Mouse (Mus musculus) common myeloid progenitor, adult 5-6 weeks (primary cell): ENCODE data around the gene Gm11992. TPM values are rescaled to one million over a fixed set of nuclear protein-coding genes. Genes with fewer than 3 reads are reported as not detected.
A peak's percentile ranks its signal among the peaks of the same experiment; 100 is the strongest.

Source experiments
- ATAC-seq: replicated peaks from 2 replicates; pipeline ENCODE4 v1.8.0; 2016; ENCODE audit warnings: low read depth, mild to moderate bottlenecking, moderate TSS enrichment, inconsistent platforms; ENCODE audit not compliant: poor library complexity, severe bottlenecking
- total RNA-seq: library from RNA; stranded (forward); fragments of 200-1000, 187-1606 nt; gene quantifications from 2 replicates; pipeline ENCODE4 v1.2.3, GENCODE M21; 2017

The Gm11992 gene
- total RNA-seq, result 0.29 and 0.32 TPM in 2 replicates

GRCm38 (mm10) chr11:9048011-9048702 lies at the start of gene Gm11992:
Gene Gm11992 (plus strand): TSS chr11:9048594.
- ATAC-seq, result peak; percentile 99

- ATAC-seq, result no peak
These were observed 39.6 kb upstream of the Gm11992 start for GRCm38 (mm10) chr11:9008761-9009160.

- peak; percentile 64 for ATAC-seq
These were observed 38.0 kb upstream of the Gm11992 start for GRCm38 (mm10) chr11:9010416-9010815.

GRCm38 (mm10) chr11:9010853-9011339 lies 37.5 kb upstream of the Gm11992 start, which contains the start of gene Hus1:
Gene Hus1 (minus strand): TSS chr11:9011191.
- ATAC-seq, result peak; percentile 96

DNA sequence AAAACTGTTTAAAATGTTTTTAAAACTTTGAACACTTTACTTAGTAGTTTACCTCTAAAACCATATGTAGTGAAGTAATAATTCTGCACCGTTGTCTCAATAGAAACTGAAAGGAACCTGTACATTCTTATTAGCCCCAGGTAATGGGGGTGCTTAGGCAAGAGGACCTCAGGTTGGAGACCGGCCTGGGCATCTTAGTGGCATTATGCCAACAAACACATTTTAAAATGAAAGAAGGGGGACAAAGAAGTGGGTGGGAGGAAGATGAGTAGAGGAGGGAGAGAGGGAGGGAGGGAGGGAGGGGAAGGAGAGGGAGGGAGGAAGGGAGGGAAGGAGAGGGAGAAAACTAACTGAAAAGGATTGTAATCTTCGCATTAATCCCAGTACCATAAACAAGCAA lies 37.0 kb upstream of the Gm11992 start:
- no peak for ATAC-seq

GRCm38 (mm10) chr11:9014740-9015139 lies 33.7 kb upstream of the Gm11992 start:
- no peak for ATAC-seq

DNA sequence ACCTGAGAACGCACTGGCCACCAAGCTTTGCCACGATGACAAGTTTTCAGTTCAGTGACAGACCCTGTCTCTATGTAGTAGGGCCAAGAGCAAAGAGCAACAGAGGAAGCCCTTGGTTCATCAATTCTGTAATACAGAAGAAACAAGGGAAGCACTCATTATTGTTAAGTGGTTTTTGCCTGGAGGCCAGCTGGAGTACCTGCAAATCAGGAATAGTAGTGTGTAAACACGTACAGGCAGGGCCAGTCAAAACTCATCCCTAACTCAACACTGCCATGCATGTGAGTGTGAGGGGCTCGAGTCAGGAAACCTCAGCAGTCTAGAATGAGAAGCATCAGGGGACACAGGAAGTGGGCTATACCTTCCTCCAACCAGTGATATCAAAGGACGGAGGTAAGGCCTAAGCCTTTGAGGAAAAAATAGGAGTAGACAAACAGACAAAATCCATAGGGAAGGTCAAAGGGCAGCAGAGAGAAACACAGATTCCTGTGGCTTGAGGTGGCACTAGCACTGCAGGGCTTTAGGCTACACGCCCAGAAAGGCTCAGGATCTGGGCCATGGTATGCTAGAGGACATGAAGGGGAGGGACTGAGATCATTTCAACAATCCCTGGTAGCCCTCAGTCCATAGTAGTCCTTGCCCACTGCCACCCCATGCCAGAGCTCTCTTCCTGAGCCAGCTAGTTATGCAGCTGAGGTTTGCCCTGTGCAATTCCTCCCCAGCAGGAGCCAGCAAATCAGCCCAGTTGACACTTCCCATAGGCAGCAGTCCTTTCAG lies 29.7 kb upstream of the Gm11992 start:
- no peak for ATAC-seq

- no peak for ATAC-seq
These were observed 28.2 kb upstream of the Gm11992 start for GRCm38 (mm10) chr11:9020207-9020606.

DNA sequence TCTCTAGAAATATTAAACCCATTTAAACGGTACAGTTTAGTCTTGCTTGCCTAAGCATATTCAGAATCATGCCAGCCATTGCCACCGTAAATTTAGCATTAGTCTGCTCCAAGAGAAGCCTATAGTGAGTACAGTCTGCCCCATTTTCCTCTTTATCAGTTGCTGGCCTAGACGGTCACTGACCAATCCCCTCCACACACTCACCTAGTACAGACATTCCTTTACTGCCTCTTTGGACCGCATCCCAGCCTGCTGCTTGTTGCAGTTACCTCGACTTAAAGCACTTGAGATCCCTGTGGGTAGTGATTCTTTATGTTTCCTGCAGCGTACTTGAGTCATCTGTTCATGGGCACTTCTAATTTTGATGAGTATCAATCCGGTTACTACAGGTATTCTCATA lies 23.6 kb upstream of the Gm11992 start:
- no peak for ATAC-seq

DNA sequence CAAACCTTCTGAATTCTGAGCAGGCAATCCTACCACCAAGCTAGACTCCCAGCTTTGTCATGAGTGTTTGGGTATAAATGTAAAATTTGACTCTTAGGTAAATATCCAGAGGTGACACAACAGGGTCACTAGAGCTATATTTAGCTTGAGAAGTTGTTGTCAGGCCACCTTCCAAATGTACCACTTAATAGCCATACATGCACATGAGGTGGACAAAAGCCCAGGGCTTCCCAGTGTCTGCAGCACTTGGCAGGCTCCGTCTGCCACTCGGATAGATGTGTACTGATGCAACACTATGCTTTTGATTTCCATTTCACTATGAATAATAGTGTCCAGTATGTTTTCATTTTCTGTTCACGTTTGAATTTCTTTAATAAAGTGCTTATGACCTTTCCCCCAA lies 23.2 kb upstream of the Gm11992 start:
- ATAC-seq, result no peak

DNA sequence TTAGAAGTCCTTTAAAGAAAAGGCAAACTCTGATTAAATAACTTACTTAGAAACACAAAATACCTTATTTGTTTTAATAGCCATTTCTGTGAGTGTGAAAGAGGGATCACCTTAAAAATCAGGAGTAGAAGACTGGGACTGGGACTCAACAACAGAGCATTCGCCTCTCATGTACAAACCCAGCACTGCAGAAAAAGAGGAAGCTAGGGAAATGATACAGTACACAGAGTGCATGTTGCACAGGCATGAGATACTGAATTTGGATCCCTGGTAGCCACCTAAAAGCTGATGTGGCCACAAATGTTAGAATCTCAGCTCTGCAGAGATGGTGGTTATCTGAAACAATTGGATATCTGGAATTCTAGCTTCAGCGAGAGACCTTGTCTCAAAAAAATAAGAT lies 16.9 kb upstream of the Gm11992 start:
- ATAC-seq, result peak; percentile 63

DNA sequence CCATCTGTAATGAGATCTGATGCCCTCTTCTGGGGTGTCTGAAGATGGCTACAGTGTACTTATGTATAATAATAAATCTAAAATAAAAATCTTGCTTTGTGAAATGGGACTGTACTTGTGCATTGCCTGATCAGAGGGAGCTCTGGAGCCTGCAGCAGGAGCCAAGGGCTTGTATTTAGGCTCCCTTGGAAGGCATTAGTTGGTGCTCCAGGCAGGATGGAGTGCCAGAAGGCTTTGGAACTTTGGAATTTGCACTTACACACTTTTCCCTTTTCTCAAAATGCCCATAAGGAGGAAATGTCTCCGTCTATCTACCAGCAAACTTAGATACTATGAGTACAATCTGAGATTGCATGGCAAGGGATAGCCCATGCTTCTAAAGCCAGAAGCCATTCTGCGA lies 1.8 kb upstream of the Gm11992 start:
- ATAC-seq, result no peak

GRCm38 (mm10) chr11:9047044-9047443 lies 1.4 kb upstream of the Gm11992 start:
- ATAC-seq, result no peak

DNA sequence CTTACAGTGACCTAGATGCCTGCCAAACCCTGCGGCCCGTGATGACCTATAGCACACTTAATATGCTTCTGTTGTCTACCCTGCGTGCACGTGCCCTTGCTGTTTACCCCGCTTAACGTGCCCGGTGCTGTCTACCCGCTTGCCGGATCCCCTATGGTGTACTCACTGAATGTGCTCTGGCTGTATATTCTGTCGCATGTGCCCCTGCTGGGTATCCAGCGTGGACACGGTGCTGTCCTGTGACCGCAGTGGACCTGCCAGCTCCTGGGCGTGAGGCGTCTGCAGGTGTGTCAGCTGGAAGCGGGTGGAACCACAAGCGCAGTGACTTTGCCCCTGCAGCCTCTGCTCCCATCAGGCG lies 288 bp downstream of the Gm11992 start, which contains the start of gene Sun3:
Sun3 (minus strand) TSS at position 289 of the 358 bp plus-strand sequence.
- ATAC-seq, result peak; percentile 57

DNA sequence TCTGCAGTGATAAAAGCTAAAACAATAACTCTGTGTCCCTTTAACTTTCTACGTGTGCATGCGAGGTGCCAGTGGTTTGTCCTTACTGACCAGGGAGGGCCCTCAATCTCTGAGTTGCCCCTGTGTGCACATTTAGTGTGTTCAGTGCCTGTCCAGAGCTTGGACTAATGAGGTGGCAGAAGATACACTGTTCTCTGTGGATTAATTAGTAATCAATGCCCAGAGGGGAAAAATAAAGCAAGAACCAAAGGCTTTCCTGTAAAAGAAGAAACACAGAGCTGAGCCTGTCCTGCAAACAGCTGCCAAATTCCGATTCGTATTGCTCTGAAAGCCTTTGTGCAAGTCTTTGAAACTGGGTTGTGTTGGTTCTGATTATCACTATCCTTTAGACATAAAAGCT lies 1.8 kb downstream of the Gm11992 start:
- ATAC-seq, result no peak

GRCm38 (mm10) chr11:9051895-9052294 lies 3.5 kb downstream of the Gm11992 start:
- ATAC-seq, result no peak

- ATAC-seq, result peak; percentile 56
These were observed 8.5 kb downstream of the Gm11992 start for GRCm38 (mm10) chr11:9056937-9057336.

GRCm38 (mm10) chr11:9057711-9058110 lies 9.3 kb downstream of the Gm11992 start:
- ATAC-seq, result no peak

DNA sequence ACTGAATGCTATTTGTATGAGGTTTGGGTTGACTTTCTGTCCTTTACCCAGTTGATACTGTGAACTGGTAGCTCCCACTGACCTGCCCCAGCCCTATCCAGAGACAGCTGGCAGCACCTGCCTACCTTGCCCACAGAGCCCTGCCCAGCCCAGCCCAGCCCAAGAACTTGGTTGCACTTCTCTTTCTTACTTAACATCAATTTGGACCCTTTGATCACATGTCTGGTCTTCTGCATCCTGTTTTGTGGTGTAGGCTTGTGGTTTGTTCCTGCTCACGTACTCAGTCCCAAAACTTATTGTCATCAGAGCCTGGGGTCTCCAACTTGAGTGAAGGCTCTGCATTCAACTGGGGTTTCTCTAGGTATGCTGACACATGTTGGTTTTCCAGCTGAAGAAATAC lies 11.6 kb downstream of the Gm11992 start:
- ATAC-seq, result peak; percentile 92

- peak; percentile 55 for ATAC-seq
These were observed 12.1 kb downstream of the Gm11992 start for GRCm38 (mm10) chr11:9060484-9060883.

GRCm38 (mm10) chr11:9076444-9076843 lies 28.1 kb downstream of the Gm11992 start:
- no peak for ATAC-seq
